Mouse (Mus musculus): Measurements from ENCODE around the gene Supt6. TPM values are rescaled to one million over a fixed set of nuclear protein-coding genes. Genes with fewer than 3 reads are reported as not detected.
A peak's percentile ranks its signal among the peaks of the same experiment; 100 is the strongest.

Supt6 gene
- polyA plus RNA-seq, 1 experiment: 28.5 TPM

- 3% methylated on average over 7 of the region's 7 CpGs for WGBS
- no peak overlapping the region for H3K27ac ChIP-seq (ENCODE audit: insufficient read depth, low read depth, low read length)
These were observed 63.3 kb downstream of the Supt6 start for GRCm38 (mm10) chr11:78182450-78182849.

GRCm38 (mm10) chr11:78181830-78182357 lies 63.9 kb downstream of the Supt6 start:
- H3K36me3 ChIP-seq (ENCODE audit: control insufficient read depth, insufficient read depth, low read length): peaks cover 19% of the 10 kb centered on the region
- no peaks in the 10 kb centered on the region for H3K27me3 ChIP-seq (ENCODE audit: control insufficient read depth, insufficient read depth, low read length)
- peaks cover 9% of the 10 kb centered on the region for H3K4me1 ChIP-seq (ENCODE audit: control insufficient read depth, insufficient read depth, insufficient read length, low read length)
- no peak for TF ChIP-seq POLR2A (IDR thresholded peaks at IDR 0.05; ENCODE audit: low read depth, low read length)
- TF ChIP-seq CTCF (IDR thresholded peaks at IDR 0.05; ENCODE audit: extremely low read depth, insufficient read length, insufficient replicate concordance, low read depth, low read length): no peak
- whole genome bisulfite sequencing: 32% methylated on average over 2 of the region's 2 CpGs
- no peak overlapping the region; the same call in 1 of the 2 replicates for H3K4me3 ChIP-seq (ENCODE audit: low read depth, low read length)
- H3K27ac ChIP-seq (ENCODE audit: insufficient read depth, low read depth, low read length): no peak overlapping the region

More at GRCm38 (mm10) chr11:78182450-78182849, 63.3 kb downstream of the Supt6 start:
- H3K4me1 ChIP-seq (ENCODE audit: control insufficient read depth, insufficient read depth, insufficient read length, low read length): peaks cover 9% of the 10 kb centered on the region; the same call in 1 of the 2 replicates
- no peaks in the 10 kb centered on the region for H3K27me3 ChIP-seq (ENCODE audit: control insufficient read depth, insufficient read depth, low read length)
- TF ChIP-seq POLR2A (IDR thresholded peaks at IDR 0.05; ENCODE audit: low read depth, low read length) (no peak), CTCF (IDR thresholded peaks at IDR 0.05; ENCODE audit: extremely low read depth, insufficient read length, insufficient replicate concordance, low read depth, low read length) (no peak)
- peaks cover 19% of the 10 kb centered on the region for H3K36me3 ChIP-seq (ENCODE audit: control insufficient read depth, insufficient read depth, low read length)
- peak overlapping the region; percentile 74 for H3K4me3 ChIP-seq (ENCODE audit: low read depth, low read length)

GRCm38 (mm10) chr11:78180081-78180761 lies 65.6 kb downstream of the Supt6 start:
- Histone ChIP-seq H3K27ac (ENCODE audit: insufficient read depth, low read depth, low read length) (no peak overlapping the region), H3K4me3 (ENCODE audit: low read depth, low read length) (no peak overlapping the region), H3K36me3 (ENCODE audit: control insufficient read depth, insufficient read depth, low read length) (peaks cover 19% of the 10 kb centered on the region), H3K4me1 (ENCODE audit: control insufficient read depth, insufficient read depth, insufficient read length, low read length) (peaks cover 10% of the 10 kb centered on the region), H3K27me3 (ENCODE audit: control insufficient read depth, insufficient read depth, low read length) (no peaks in the 10 kb centered on the region)
- TF ChIP-seq CTCF (IDR thresholded peaks at IDR 0.05; ENCODE audit: extremely low read depth, insufficient read length, insufficient replicate concordance, low read depth, low read length): no peak
- no peak for TF ChIP-seq POLR2A (IDR thresholded peaks at IDR 0.05; ENCODE audit: low read depth, low read length)
- 64% methylated on average over 6 of the region's 6 CpGs for WGBS

- no peaks in the 10 kb centered on the region for H3K27me3 ChIP-seq (ENCODE audit: control insufficient read depth, insufficient read depth, low read length)
- peaks cover 19% of the 10 kb centered on the region for H3K36me3 ChIP-seq (ENCODE audit: control insufficient read depth, insufficient read depth, low read length)
- no peak overlapping the region for H3K4me3 ChIP-seq (ENCODE audit: low read depth, low read length)
- 29% methylated on average over 8 of the region's 8 CpGs for WGBS
- TF ChIP-seq POLR2A (IDR thresholded peaks at IDR 0.05; ENCODE audit: low read depth, low read length): no peak
- no peak for TF ChIP-seq CTCF (IDR thresholded peaks at IDR 0.05; ENCODE audit: extremely low read depth, insufficient read length, insufficient replicate concordance, low read depth, low read length)
- 0 out of 2 replicates have a peak overlapping the region, but pooled peaks have one; percentile 61 for H3K27ac ChIP-seq (ENCODE audit: insufficient read depth, low read depth, low read length)
- H3K4me1 ChIP-seq (ENCODE audit: control insufficient read depth, insufficient read depth, insufficient read length, low read length): peaks cover 10% of the 10 kb centered on the region
These were observed 66.3 kb downstream of the Supt6 start for GRCm38 (mm10) chr11:78179438-78179999.

GRCm38 (mm10) chr11:78178859-78179437 lies 66.8 kb downstream of the Supt6 start:
- TF ChIP-seq CTCF (IDR thresholded peaks at IDR 0.05; ENCODE audit: extremely low read depth, insufficient read length, insufficient replicate concordance, low read depth, low read length): no peak
- no peak for TF ChIP-seq POLR2A (IDR thresholded peaks at IDR 0.05; ENCODE audit: low read depth, low read length)
- Histone ChIP-seq H3K36me3 (ENCODE audit: control insufficient read depth, insufficient read depth, low read length) (peaks cover 19% of the 10 kb centered on the region), H3K27ac (ENCODE audit: insufficient read depth, low read depth, low read length) (peak overlapping the region; percentile 61), H3K4me1 (ENCODE audit: control insufficient read depth, insufficient read depth, insufficient read length, low read length) (peaks cover 10% of the 10 kb centered on the region), H3K4me3 (ENCODE audit: low read depth, low read length) (peak overlapping the region; percentile 95), H3K27me3 (ENCODE audit: control insufficient read depth, insufficient read depth, low read length) (no peaks in the 10 kb centered on the region)
- 2% methylated on average over 29 of the region's 29 CpGs for WGBS

- peak; percentile 92; the same call in 1 of the 2 replicates for TF ChIP-seq CTCF (IDR thresholded peaks at IDR 0.05; ENCODE audit: extremely low read depth, insufficient read length, insufficient replicate concordance, low read depth, low read length)
- TF ChIP-seq POLR2A (IDR thresholded peaks at IDR 0.05; ENCODE audit: low read depth, low read length): peak; percentile 23
- Histone ChIP-seq H3K27ac (ENCODE audit: insufficient read depth, low read depth, low read length) (peak overlapping the region; percentile 89), H3K4me1 (ENCODE audit: control insufficient read depth, insufficient read depth, insufficient read length, low read length) (peaks cover 8% of the 10 kb centered on the region), H3K27me3 (ENCODE audit: control insufficient read depth, insufficient read depth, low read length) (no peaks in the 10 kb centered on the region), H3K4me3 (ENCODE audit: low read depth, low read length) (peak overlapping the region; percentile 95), H3K36me3 (ENCODE audit: control insufficient read depth, insufficient read depth, low read length) (peaks cover 19% of the 10 kb centered on the region)
- WGBS: under 1% methylated on average over 80 of the region's 84 CpGs
These were observed 67.6 kb downstream of the Supt6 start for GRCm38 (mm10) chr11:78177903-78178858.

All from small intestine, adult 2 months (tissue).